Mouse (Mus musculus) testis, adult 2 months (tissue): ENCODE results near the gene Snx9.

Experiments
- CTCF ChIP-seq: fragments of 200-500 bp; IDR thresholded peaks from 2 replicates; pipeline ENCODE4 v1.5.1; 2012; ENCODE audit warnings: low read depth, mild to moderate bottlenecking, inconsistent platforms, low read length, moderate library complexity; ENCODE audit not compliant: control insufficient read depth, insufficient read depth, insufficient replicate concordance
- POLR2A ChIP-seq: fragments of 200-500 bp; IDR thresholded peaks from 2 replicates; pipeline ENCODE4 v1.6.1; 2012; ENCODE audit warnings: low read depth, mild to moderate bottlenecking, inconsistent platforms, low read length, moderate library complexity; ENCODE audit not compliant: control insufficient read depth

- TF ChIP-seq POLR2A = no peak
- no peak for TF ChIP-seq CTCF
These were observed 22.6 kb downstream of the Snx9 start for GRCm38 (mm10) chr17:5863745-5864144.
